Mouse (Mus musculus) kidney, embryonic 16.5 days (tissue): ENCODE measurements around the gene Sik3. TPM values are rescaled to one million over a fixed set of nuclear protein-coding genes. Genes with fewer than 3 reads are reported as not detected.

Experiments
- ATAC-seq: fragments of 200-750 bp; cut with Nextera tagmentation; 2 replicates; pipeline ENCODE4 v1.8.0; 2017; ENCODE audit warnings: moderate TSS enrichment; ENCODE audit not compliant: low FRiP score, low TSS enrichment
- H3K27ac ChIP-seq: fragments of 300-500 bp; sonication (generic); 2 replicates; pipeline ENCODE4 v1.5.1; 2014; ENCODE audit warnings: low read length
- H3K27me3 ChIP-seq: fragments of 300-500 bp; sonication (generic); 2 replicates; pipeline ENCODE4 v1.6.1; 2014; ENCODE audit warnings: low read length, control low read depth, mixed read lengths; ENCODE audit not compliant: insufficient read depth
- H3K36me3 ChIP-seq: fragments of 300-500 bp; sonication (generic); 2 replicates; pipeline ENCODE4 v1.6.1; 2014; ENCODE audit warnings: low read length, control low read depth, mixed read lengths; ENCODE audit not compliant: insufficient read depth
- H3K4me1 ChIP-seq: fragments of 300-500 bp; sonication (generic); 2 replicates; pipeline ENCODE4 v1.6.1; 2014; ENCODE audit warnings: low read length, control low read depth, mixed read lengths; ENCODE audit not compliant: insufficient read depth
- H3K4me2 ChIP-seq: fragments of 300-500 bp; sonication (generic); replicated peaks from 2 replicates; pipeline ENCODE4 v1.6.1; 2014; ENCODE audit warnings: low read depth, low read length
- H3K4me3 ChIP-seq: fragments of 300-500 bp; sonication (generic); 2 replicates; pipeline ENCODE4 v1.5.1; 2014; ENCODE audit warnings: mild to moderate bottlenecking, low read length
- H3K9ac ChIP-seq: fragments of 300-500 bp; sonication (generic); replicated peaks from 2 replicates; pipeline ENCODE4 v1.6.1; 2014; ENCODE audit warnings: low read length
- H3K9me3 ChIP-seq: fragments of 300-500 bp; sonication (generic); 2 replicates; pipeline ENCODE4 v1.6.1; 2016; ENCODE audit warnings: low read length, control low read depth
- WGBS: fragments of 180-500 bp; shearing (Covaris S2); extraction: QIAGEN DNeasy Blood & Tissue Kit; methylation state at CpG from one replicate; pipeline ENCODE4 v1.1.7; 2014; 5-methylcytosine and 5-hydroxymethylcytosine counted together
- polyA plus RNA-seq: library from polyadenylated mRNA; unstranded; fragments of >200 nt; fragmentation: Nextera tagmentation; extraction: Ambion mirVana; gene quantifications from 2 replicates; pipeline ENCODE4 v1.2.1, GENCODE M21; 2015

Sik3 gene
- polyA plus RNA-seq, 1 experiment from 2014 or later, result 5.2 TPM

- WGBS, result 4% methylated on average over 10 of the region's 10 CpGs
- Histone ChIP-seq H3K4me1 (peaks cover 36% of the 10 kb centered on the region), H3K9ac (peak overlapping the region; percentile 59), H3K27me3 (no peaks in the 10 kb centered on the region), H3K4me3 (peak overlapping the region; percentile 97), H3K27ac (peak overlapping the region; percentile 21), H3K9me3 (no peaks in the 10 kb centered on the region), H3K36me3 (peaks cover 5% of the 10 kb centered on the region; the same call in 1 of the 2 replicates), H3K4me2 (peak overlapping the region; percentile 78)
- ATAC-seq, result no peak
Observed at GRCm38 (mm10) chr9:46014251-46014681, 1.6 kb downstream of the Sik3 start.

GRCm38 (mm10) chr9:46015081-46015551 lies 2.5 kb downstream of the Sik3 start:
- Histone ChIP-seq H3K4me3 (no peak overlapping the region; the same call in 1 of the 2 replicates), H3K9ac (0 out of 2 replicates have a peak overlapping the region, but pooled peaks have one; percentile 40), H3K4me2 (peak overlapping the region; percentile 17), H3K27ac (peak overlapping the region; percentile 54), H3K4me1 (peaks cover 40% of the 10 kb centered on the region), H3K27me3 (no peaks in the 10 kb centered on the region), H3K36me3 (peaks cover 6% of the 10 kb centered on the region; the same call in 1 of the 2 replicates), H3K9me3 (no peaks in the 10 kb centered on the region)
- 37% methylated on average over 8 of the region's 8 CpGs for WGBS
- no peak for ATAC-seq

GRCm38 (mm10) chr9:46015831-46016230 lies 3.2 kb downstream of the Sik3 start:
- H3K27ac ChIP-seq, result no peak overlapping the region
- peaks cover 8% of the 10 kb centered on the region; the same call in 1 of the 2 replicates for H3K36me3 ChIP-seq
- no peak overlapping the region for H3K9ac ChIP-seq
- H3K9me3 ChIP-seq, result no peaks in the 10 kb centered on the region
- no peak overlapping the region for H3K4me3 ChIP-seq
- no peak for ATAC-seq
- H3K4me1 ChIP-seq, result peaks cover 40% of the 10 kb centered on the region
- peak overlapping the region; percentile 17 for H3K4me2 ChIP-seq
- H3K27me3 ChIP-seq, result no peaks in the 10 kb centered on the region
- WGBS, result 38% methylated on average over 9 of the region's 9 CpGs

GRCm38 (mm10) chr9:46016417-46016816 lies 3.8 kb downstream of the Sik3 start:
- WGBS, result 76% methylated on average over 4 of the region's 4 CpGs
- H3K9ac ChIP-seq, result no peak overlapping the region
- no peaks in the 10 kb centered on the region for H3K27me3 ChIP-seq
- H3K27ac ChIP-seq, result no peak overlapping the region
- H3K9me3 ChIP-seq, result no peaks in the 10 kb centered on the region
- H3K4me2 ChIP-seq, result no peak overlapping the region
- no peak overlapping the region for H3K4me3 ChIP-seq
- H3K36me3 ChIP-seq, result peaks cover 12% of the 10 kb centered on the region; the same call in 1 of the 2 replicates
- peaks cover 37% of the 10 kb centered on the region for H3K4me1 ChIP-seq
- ATAC-seq, result no peak

- no peaks in the 10 kb centered on the region for H3K27me3 ChIP-seq
- 83% methylated on average over 6 of the region's 6 CpGs for WGBS
- H3K4me2 ChIP-seq, result no peak overlapping the region
- H3K9me3 ChIP-seq, result no peaks in the 10 kb centered on the region
- H3K4me1 ChIP-seq, result peaks cover 27% of the 10 kb centered on the region
- no peak overlapping the region for H3K4me3 ChIP-seq
- H3K36me3 ChIP-seq, result peaks cover 13% of the 10 kb centered on the region; the same call in 1 of the 2 replicates
- H3K27ac ChIP-seq, result no peak overlapping the region
- no peak for ATAC-seq
- H3K9ac ChIP-seq, result no peak overlapping the region
Observed at GRCm38 (mm10) chr9:46018316-46018715, 5.7 kb downstream of the Sik3 start.

- Histone ChIP-seq H3K36me3 (peaks cover 13% of the 10 kb centered on the region; the same call in 1 of the 2 replicates), H3K27me3 (no peaks in the 10 kb centered on the region), H3K9ac (no peak overlapping the region), H3K27ac (no peak overlapping the region), H3K9me3 (no peaks in the 10 kb centered on the region), H3K4me2 (no peak overlapping the region), H3K4me3 (no peak overlapping the region), H3K4me1 (peaks cover 14% of the 10 kb centered on the region)
- WGBS, result 74% methylated on average over 6 of the region's 6 CpGs
- ATAC-seq, result no peak
Observed at GRCm38 (mm10) chr9:46019975-46020374, 7.4 kb downstream of the Sik3 start.

GRCm38 (mm10) chr9:46023591-46023990 lies 11.0 kb downstream of the Sik3 start:
- Histone ChIP-seq H3K27me3 (no peaks in the 10 kb centered on the region), H3K9me3 (no peaks in the 10 kb centered on the region), H3K4me1 (0 out of 2 replicates have a peak, but pooled peaks cover 6% of the 10 kb centered on the region), H3K4me3 (no peak overlapping the region), H3K9ac (no peak overlapping the region), H3K27ac (no peak overlapping the region), H3K36me3 (peaks cover 15% of the 10 kb centered on the region; the same call in 1 of the 2 replicates), H3K4me2 (no peak overlapping the region)
- WGBS, result 90% methylated on average over 11 of the region's 11 CpGs
- no peak for ATAC-seq

- no peak overlapping the region for H3K4me3 ChIP-seq
- no peaks in the 10 kb centered on the region for H3K27me3 ChIP-seq
- H3K9ac ChIP-seq, result no peak overlapping the region
- WGBS, result 88% methylated on average over 9 of the region's 9 CpGs
- no peak for ATAC-seq
- H3K36me3 ChIP-seq, result 0 out of 2 replicates have a peak, but pooled peaks cover 4% of the 10 kb centered on the region
- H3K27ac ChIP-seq, result no peak overlapping the region
- no peaks in the 10 kb centered on the region for H3K9me3 ChIP-seq
- H3K4me2 ChIP-seq, result no peak overlapping the region
- peaks cover 11% of the 10 kb centered on the region for H3K4me1 ChIP-seq
Observed at GRCm38 (mm10) chr9:46026058-46026849, 13.6 kb downstream of the Sik3 start.

GRCm38 (mm10) chr9:46027994-46028393 lies 15.4 kb downstream of the Sik3 start:
- no peaks in the 10 kb centered on the region for H3K9me3 ChIP-seq
- ATAC-seq, result no peak
- WGBS, result 35% methylated on average over 8 of the region's 8 CpGs

GRCm38 (mm10) chr9:46029534-46029933 lies 16.9 kb downstream of the Sik3 start:
- no peak for ATAC-seq
- Histone ChIP-seq H3K27ac (no peak overlapping the region), H3K9me3 (no peaks in the 10 kb centered on the region), H3K27me3 (no peaks in the 10 kb centered on the region), H3K9ac (no peak overlapping the region), H3K36me3 (0 out of 2 replicates have a peak, but pooled peaks cover 2% of the 10 kb centered on the region), H3K4me3 (no peak overlapping the region), H3K4me1 (peaks cover 38% of the 10 kb centered on the region), H3K4me2 (no peak overlapping the region)
- WGBS, result 62% methylated on average over 6 of the region's 6 CpGs

More at GRCm38 (mm10) chr9:46027994-46028393, 15.4 kb downstream of the Sik3 start:
- 0 out of 2 replicates have a peak, but pooled peaks cover 2% of the 10 kb centered on the region for H3K36me3 ChIP-seq
- no peak overlapping the region for H3K4me2 ChIP-seq
- H3K4me3 ChIP-seq, result no peak overlapping the region
- no peak overlapping the region for H3K9ac ChIP-seq
- H3K4me1 ChIP-seq, result peaks cover 29% of the 10 kb centered on the region
- H3K27ac ChIP-seq, result peak overlapping the region; percentile 12; the same call in 1 of the 2 replicates
- no peaks in the 10 kb centered on the region for H3K27me3 ChIP-seq
